Mouse (Mus musculus): ENCODE measurements around the gene Psg18. TPM values are rescaled to one million over a fixed set of nuclear protein-coding genes. Genes with fewer than 3 reads are reported as not detected.
"Not testable (repeated sequence)": the region's sequence is repeated elsewhere in the genome, so short reads cannot be mapped to it uniquely, and the experiment has no call there.

The Psg18 gene
- not detected in 2 replicates for total RNA-seq (2021)
- long read RNA-seq: 0 reads

DNA sequence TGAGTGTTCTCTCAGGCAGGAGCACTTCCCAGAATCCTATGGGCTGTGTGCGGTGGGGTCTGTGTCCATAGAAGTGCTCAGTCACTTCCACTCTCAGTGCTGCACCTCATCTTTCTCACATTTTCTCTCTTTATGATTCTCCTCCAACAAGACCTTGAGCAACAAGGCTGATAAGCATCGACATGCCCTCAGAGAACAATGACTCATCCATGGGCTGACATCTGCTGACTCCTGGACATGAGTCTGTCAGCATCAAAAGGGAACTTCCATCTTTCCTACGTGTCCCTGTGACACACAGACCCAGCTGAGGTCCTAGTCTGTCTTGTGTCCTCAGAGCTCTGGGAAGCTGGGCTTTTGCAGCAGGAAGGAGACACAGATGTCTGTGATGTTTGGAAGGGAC lies at the start of gene Psg18:
Psg18 (minus strand) TSS at position 101 of the 400 bp plus-strand sequence.
- not testable (repeated sequence) for DNase-seq

GRCm38 (mm10) chr7:18403407-18403806 lies 48.6 kb upstream of the Psg18 start:
- DNase-seq: no peak

- DNase-seq: no peak
Observed at GRCm38 (mm10) chr7:18402527-18403237, 47.9 kb upstream of the Psg18 start.

GRCm38 (mm10) chr7:18391483-18391882 lies 36.7 kb upstream of the Psg18 start:
- not testable (repeated sequence) for DNase-seq

DNA sequence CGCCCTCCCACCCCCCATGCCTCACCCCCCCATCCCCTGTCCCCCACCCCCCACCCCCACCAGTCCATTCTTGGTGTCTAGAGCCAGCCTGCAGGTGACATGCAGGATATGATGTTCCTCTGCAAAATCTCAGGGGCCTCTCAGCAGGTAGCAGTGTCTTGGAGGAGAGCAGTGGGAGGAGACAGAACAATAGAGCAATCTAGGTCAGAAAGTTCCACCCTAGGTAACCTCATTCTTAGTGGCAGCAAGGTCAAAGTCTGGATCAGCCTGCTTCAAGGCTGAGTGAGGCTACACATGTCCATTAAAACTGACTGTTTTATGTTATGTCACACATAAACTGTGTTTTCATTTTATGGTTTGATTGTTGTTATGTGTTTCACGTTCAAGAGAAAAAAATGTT lies 23.5 kb upstream of the Psg18 start:
- no peak for DNase-seq

GRCm38 (mm10) chr7:18335411-18335810 lies 19.4 kb downstream of the Psg18 start:
- DNase-seq: not testable (repeated sequence)

Other genes starting within 250 kb of the Psg18 start
- gene Igfl3, start 178.5 kb downstream of the Psg18 start, total RNA-seq (2021): not detected in 2 replicates
- gene Mill1, start 109.7 kb downstream of the Psg18 start, total RNA-seq (2021): not detected in 2 replicates
- gene Psg28, start 77.0 kb upstream of the Psg18 start, total RNA-seq (2021): not detected in 2 replicates
- gene Psg26, start 129.2 kb upstream of the Psg18 start, total RNA-seq (2021): not detected in 2 replicates
- gene Psg25, start 177.3 kb upstream of the Psg18 start, total RNA-seq (2021): not detected in 2 replicates
- not detected in 2 replicates for gene Psg27, start 212.3 kb upstream of the Psg18 start, total RNA-seq (2021)